Mouse (Mus musculus) stomach, embryonic 15.5 days (tissue): ENCODE measurements around the gene Vmn1r39. TPM values are rescaled to one million over a fixed set of nuclear protein-coding genes. Genes with fewer than 3 reads are reported as not detected.
"Not testable (repeated sequence)": the region's sequence is repeated elsewhere in the genome, so short reads cannot be mapped to it uniquely, and the experiment has no call there.

Experiments used
- ATAC-seq: fragments of 200-750 bp; cut with Nextera tagmentation; 2 replicates; pipeline ENCODE4 v1.8.0; 2017; ENCODE audit warnings: low read depth, moderate number of reproducible peaks, moderate TSS enrichment; ENCODE audit not compliant: insufficient read depth, low FRiP score
- H3K27ac ChIP-seq: fragments of 300-500 bp; sonication (generic); 2 replicates; pipeline ENCODE4 v1.5.1; 2015; ENCODE audit warnings: mild to moderate bottlenecking, inconsistent platforms
- H3K27me3 ChIP-seq: fragments of 300-500 bp; sonication (generic); replicated peaks from 2 replicates; pipeline ENCODE4 v1.6.1; 2015; ENCODE audit warnings: inconsistent platforms
- H3K36me3 ChIP-seq: fragments of 300-500 bp; sonication (generic); 2 replicates; pipeline ENCODE4 v1.6.1; 2015; ENCODE audit warnings: inconsistent platforms
- H3K4me1 ChIP-seq: fragments of 300-500 bp; sonication (generic); 2 replicates; pipeline ENCODE4 v1.6.1; 2015; ENCODE audit warnings: inconsistent platforms
- H3K4me2 ChIP-seq: fragments of 300-500 bp; sonication (generic); 2 replicates; pipeline ENCODE4 v1.6.1; 2015; ENCODE audit warnings: mild to moderate bottlenecking, inconsistent platforms
- H3K4me3 ChIP-seq: fragments of 300-500 bp; sonication (generic); replicated peaks from 2 replicates; pipeline ENCODE4 v1.5.1; 2015; ENCODE audit warnings: inconsistent platforms
- H3K9ac ChIP-seq: fragments of 300-500 bp; sonication (generic); 2 replicates; pipeline ENCODE4 v1.6.1; 2015; ENCODE audit warnings: inconsistent platforms
- H3K9me3 ChIP-seq: fragments of 300-500 bp; sonication (generic); 2 replicates; pipeline ENCODE4 v1.6.1; 2016; ENCODE audit warnings: inconsistent platforms
- WGBS: fragments of 180-500 bp; shearing (Covaris S2); methylation state at CpG from one replicate; pipeline ENCODE4 v1.1.7; 2015; 5-methylcytosine and 5-hydroxymethylcytosine counted together
- polyA plus RNA-seq: library from polyadenylated mRNA; unstranded; fragments of >200 nt; fragmentation: Nextera tagmentation; extraction: Ambion mirVana; gene quantifications from 2 replicates; pipeline ENCODE4 v1.2.1, GENCODE M21; 2015

The Vmn1r39 gene
- not detected in 2 replicates for polyA plus RNA-seq

- no peak within 1 kb of the TSS for H3K27ac ChIP-seq
- no peaks in the 10 kb centered on the region for H3K4me1 ChIP-seq
- H3K9ac ChIP-seq = no peak within 1 kb of the TSS
- H3K9me3 ChIP-seq = no peaks in the 10 kb centered on the region
- WGBS = 91% methylated on average over 2 of the region's 2 CpGs
- H3K4me2 ChIP-seq = no peak within 1 kb of the TSS
- ATAC-seq = no peak
- no peak within 1 kb of the TSS for H3K4me3 ChIP-seq
- H3K36me3 ChIP-seq = no peaks in the 10 kb centered on the region
- no peaks in the 10 kb centered on the region for H3K27me3 ChIP-seq
These were observed at the start of gene Vmn1r39 for GRCm38 (mm10) chr6:66810509-66810908. TSS of gene Vmn1r39 (minus strand) at chr6:66810609.

DNA sequence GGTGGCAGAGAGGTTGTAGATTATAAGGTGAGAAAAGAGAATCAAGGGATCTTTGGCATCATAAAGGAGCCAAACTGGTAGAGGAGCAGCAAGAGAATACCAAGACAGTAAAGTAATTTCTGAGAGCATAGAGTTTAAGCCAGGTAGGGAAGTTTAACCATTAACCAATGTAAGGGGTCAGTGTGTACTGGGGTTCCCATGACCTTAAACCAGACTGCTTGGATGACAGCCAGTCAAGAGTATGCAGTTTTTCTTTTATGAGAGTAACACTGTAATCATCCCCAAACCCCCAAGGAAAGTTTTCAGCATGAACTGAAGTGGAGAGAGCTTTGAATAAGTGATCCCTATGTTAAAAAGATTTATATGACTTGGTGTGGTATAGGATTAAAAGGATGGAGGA is 49.0 kb upstream of the Vmn1r39 start:
- Histone ChIP-seq H3K4me1 (no peaks in the 10 kb centered on the region), H3K4me2 (no peak overlapping the region), H3K9me3 (no peaks in the 10 kb centered on the region), H3K9ac (no peak overlapping the region), H3K27ac (no peak overlapping the region), H3K4me3 (no peak overlapping the region), H3K27me3 (no peaks in the 10 kb centered on the region), H3K36me3 (no peaks in the 10 kb centered on the region)
- ATAC-seq = no peak

- no peak overlapping the region for H3K27ac ChIP-seq
- ATAC-seq = no peak
- no peak overlapping the region for H3K4me3 ChIP-seq
- H3K36me3 ChIP-seq = no peaks in the 10 kb centered on the region
- H3K9me3 ChIP-seq = no peaks in the 10 kb centered on the region
- H3K4me1 ChIP-seq = no peaks in the 10 kb centered on the region
- no peaks in the 10 kb centered on the region for H3K27me3 ChIP-seq
- 63% methylated on average over 1 of the region's 1 CpGs for WGBS
- no peak overlapping the region for H3K4me2 ChIP-seq
- no peak overlapping the region for H3K9ac ChIP-seq
These were observed 47.9 kb upstream of the Vmn1r39 start for GRCm38 (mm10) chr6:66858356-66858755.

- Histone ChIP-seq H3K4me2 (no peak overlapping the region), H3K27me3 (no peaks in the 10 kb centered on the region), H3K9ac (no peak overlapping the region), H3K36me3 (no peaks in the 10 kb centered on the region), H3K27ac (no peak overlapping the region), H3K4me1 (no peaks in the 10 kb centered on the region), H3K4me3 (no peak overlapping the region), H3K9me3 (no peaks in the 10 kb centered on the region)
- no peak for ATAC-seq
These were observed 45.8 kb upstream of the Vmn1r39 start for GRCm38 (mm10) chr6:66856236-66856635.

DNA sequence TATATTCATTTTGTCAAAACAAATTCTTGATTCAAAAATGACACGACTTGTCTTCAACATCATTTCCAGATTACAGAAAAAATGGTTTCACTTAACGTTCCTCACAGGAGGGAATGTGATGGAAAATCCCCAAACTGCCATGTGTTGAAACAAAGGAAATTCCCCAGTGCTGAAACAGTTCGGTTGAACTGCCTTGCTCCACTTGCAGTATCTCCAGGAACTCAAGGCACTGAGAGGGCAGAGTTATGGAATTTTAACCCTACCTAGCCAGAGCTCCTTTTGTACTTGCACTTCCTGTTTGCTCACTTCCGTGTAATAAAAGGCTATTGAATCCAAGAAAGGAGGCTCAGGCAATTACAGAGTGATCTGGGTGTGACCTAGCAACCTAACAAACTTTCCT is 38.5 kb upstream of the Vmn1r39 start:
- Histone ChIP-seq H3K9ac (no peak overlapping the region), H3K4me3 (no peak overlapping the region), H3K27ac (no peak overlapping the region), H3K9me3 (no peaks in the 10 kb centered on the region), H3K4me1 (no peaks in the 10 kb centered on the region), H3K36me3 (no peaks in the 10 kb centered on the region), H3K4me2 (no peak overlapping the region), H3K27me3 (no peaks in the 10 kb centered on the region)
- WGBS = 25% methylated on average over 4 of the region's 4 CpGs
- no peak for ATAC-seq

- H3K36me3 ChIP-seq, H3K9ac ChIP-seq, H3K27ac ChIP-seq, H3K27me3 ChIP-seq, ATAC-seq, H3K9me3 ChIP-seq, H3K4me2 ChIP-seq, H3K4me1 ChIP-seq, H3K4me3 ChIP-seq: not testable (repeated sequence)
- WGBS = 0% methylated on average over 1 of the region's 1 CpGs
These were observed 30.2 kb upstream of the Vmn1r39 start for GRCm38 (mm10) chr6:66840631-66841030.

DNA sequence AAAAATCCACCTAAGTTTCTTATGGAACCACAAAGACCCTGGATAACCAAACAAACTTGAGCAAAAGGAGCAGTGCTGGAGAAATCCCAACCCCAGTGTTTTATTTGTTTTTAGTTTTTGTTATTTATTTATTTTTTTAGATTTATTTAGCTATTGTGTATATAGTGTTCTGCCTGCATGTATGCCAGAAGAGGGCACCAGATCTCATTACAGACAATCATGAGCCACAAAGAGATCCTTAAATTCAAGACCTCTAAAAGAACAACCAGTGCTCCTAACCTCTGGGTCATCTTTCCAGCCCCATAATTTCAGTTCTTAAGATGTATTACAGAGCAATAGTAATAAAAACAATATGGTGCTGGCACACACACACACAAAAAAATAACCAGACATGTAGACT is 26.5 kb upstream of the Vmn1r39 start:
- no peak overlapping the region for H3K4me3 ChIP-seq
- H3K9ac ChIP-seq = no peak overlapping the region
- no peak for ATAC-seq
- H3K4me2 ChIP-seq = no peak overlapping the region
- no peaks in the 10 kb centered on the region for H3K9me3 ChIP-seq
- no peaks in the 10 kb centered on the region for H3K4me1 ChIP-seq
- H3K36me3 ChIP-seq = no peaks in the 10 kb centered on the region
- no peak overlapping the region for H3K27ac ChIP-seq
- H3K27me3 ChIP-seq = no peaks in the 10 kb centered on the region

GRCm38 (mm10) chr6:66806311-66806710 is 4.1 kb downstream of the Vmn1r39 start:
- no peaks in the 10 kb centered on the region for H3K9me3 ChIP-seq
- ATAC-seq = no peak
- H3K36me3 ChIP-seq = no peaks in the 10 kb centered on the region
- H3K9ac ChIP-seq = no peak overlapping the region
- H3K27me3 ChIP-seq = no peaks in the 10 kb centered on the region
- no peak overlapping the region for H3K4me3 ChIP-seq
- no peaks in the 10 kb centered on the region for H3K4me1 ChIP-seq
- WGBS = 83% methylated on average over 1 of the region's 1 CpGs
- H3K4me2 ChIP-seq = no peak overlapping the region
- H3K27ac ChIP-seq = no peak overlapping the region

GRCm38 (mm10) chr6:66805713-66806112 is 4.7 kb downstream of the Vmn1r39 start:
- Histone ChIP-seq H3K27ac (no peak overlapping the region), H3K27me3 (no peaks in the 10 kb centered on the region), H3K4me1 (no peaks in the 10 kb centered on the region), H3K4me3 (no peak overlapping the region), H3K36me3 (no peaks in the 10 kb centered on the region), H3K9ac (no peak overlapping the region), H3K9me3 (no peaks in the 10 kb centered on the region), H3K4me2 (no peak overlapping the region)
- no peak for ATAC-seq
- WGBS = 82% methylated on average over 3 of the region's 3 CpGs

DNA sequence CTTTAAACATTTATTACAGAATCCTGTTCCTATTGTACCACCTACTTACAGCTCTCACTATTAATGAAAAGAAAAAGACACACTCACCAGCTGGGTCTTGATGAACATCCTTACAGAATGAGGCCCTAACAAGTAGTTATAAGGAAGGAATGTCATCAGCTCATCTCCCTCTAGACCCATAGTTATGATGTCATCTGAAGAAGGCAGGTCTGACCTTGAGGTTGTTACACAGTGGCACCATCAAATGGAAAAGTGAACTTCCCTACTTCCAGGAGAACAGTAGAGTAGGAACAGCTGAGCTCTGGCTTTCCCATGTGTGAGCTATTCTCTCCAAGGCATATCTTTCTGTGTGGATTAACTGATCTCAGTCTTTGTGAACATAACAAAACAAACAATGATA is 27.9 kb downstream of the Vmn1r39 start, which contains the start of gene Vmn1r38:
TSS of gene Vmn1r38 (minus strand) at position 101 of the 400 bp plus-strand sequence.
- H3K9ac ChIP-seq, H3K4me3 ChIP-seq, H3K27me3 ChIP-seq, H3K4me2 ChIP-seq, H3K9me3 ChIP-seq, H3K27ac ChIP-seq, ATAC-seq, H3K4me1 ChIP-seq, H3K36me3 ChIP-seq: not testable (repeated sequence)

Other genes with a start within 250 kb of the Vmn1r39 start
- gene Vmn1r33, start 192.3 kb downstream of the Vmn1r39 start, polyA plus RNA-seq = not detected in 2 replicates
- not detected in 2 replicates for gene Vmn1r34, start 166.7 kb downstream of the Vmn1r39 start, polyA plus RNA-seq
- gene Vmn1r35, start 124.7 kb downstream of the Vmn1r39 start, polyA plus RNA-seq = not detected in 2 replicates
- not detected in 2 replicates for gene Vmn1r36, start 91.4 kb downstream of the Vmn1r39 start, polyA plus RNA-seq
- gene Vmn1r37, start 81.2 kb downstream of the Vmn1r39 start, polyA plus RNA-seq = not detected in 2 replicates
- not detected in 2 replicates for gene Vmn1r38, start 28.0 kb downstream of the Vmn1r39 start, polyA plus RNA-seq
- 103 and 105 TPM in 2 replicates for gene Gng12, start 85.8 kb upstream of the Vmn1r39 start, polyA plus RNA-seq
- 26.7 and 31.5 TPM in 2 replicates for gene Gadd45a, start 226.8 kb upstream of the Vmn1r39 start, polyA plus RNA-seq